Mouse (Mus musculus) midbrain, embryonic 13.5 days (tissue): ENCODE results near the gene B4galnt3. TPM values are rescaled to one million over a fixed set of nuclear protein-coding genes. Genes with fewer than 3 reads are reported as not detected.

Experiments used
- ATAC-seq: fragments of 200-750 bp; cut with Nextera tagmentation; 2 replicates; pipeline ENCODE4 v1.8.0; 2017; ENCODE audit warnings: mild to moderate bottlenecking, moderate TSS enrichment, moderate library complexity
- H3K27ac ChIP-seq: fragments of 300-500 bp; sonication (generic); 2 replicates; pipeline ENCODE4 v1.5.1; 2015; ENCODE audit warnings: inconsistent platforms, mild to moderate bottlenecking, moderate library complexity
- H3K27me3 ChIP-seq: fragments of 300-500 bp; sonication (generic); 2 replicates; pipeline ENCODE4 v1.6.1; 2015; ENCODE audit warnings: mild to moderate bottlenecking, inconsistent platforms
- H3K36me3 ChIP-seq: fragments of 300-500 bp; sonication (generic); 2 replicates; pipeline ENCODE4 v1.6.1; 2015; ENCODE audit warnings: mild to moderate bottlenecking, inconsistent platforms
- H3K4me1 ChIP-seq: fragments of 300-500 bp; sonication (generic); replicated peaks from 2 replicates; pipeline ENCODE4 v1.6.1; 2015; ENCODE audit warnings: inconsistent platforms
- H3K4me2 ChIP-seq: fragments of 300-500 bp; sonication (generic); replicated peaks from 2 replicates; pipeline ENCODE4 v1.6.1; 2015; ENCODE audit warnings: moderate library complexity, mild to moderate bottlenecking, inconsistent platforms
- H3K4me3 ChIP-seq: fragments of 300-500 bp; sonication (generic); replicated peaks from 2 replicates; pipeline ENCODE4 v1.5.1; 2015; ENCODE audit warnings: mild to moderate bottlenecking, inconsistent platforms
- H3K9ac ChIP-seq: fragments of 300-500 bp; sonication (generic); replicated peaks from 2 replicates; pipeline ENCODE4 v1.6.1; 2015; ENCODE audit warnings: mild to moderate bottlenecking, inconsistent platforms
- H3K9me3 ChIP-seq: fragments of 300-500 bp; sonication (generic); 2 replicates; pipeline ENCODE4 v1.6.1; 2016; ENCODE audit warnings: mild to moderate bottlenecking, inconsistent platforms
- WGBS: fragments of 180-500 bp; shearing (Covaris S2); methylation state at CpG from one replicate; pipeline ENCODE4 v1.1.7; 2015; 5-methylcytosine and 5-hydroxymethylcytosine counted together
- polyA plus RNA-seq: library from polyadenylated mRNA; unstranded; fragments of >200 nt; fragmentation: Nextera tagmentation; extraction: Ambion mirVana; gene quantifications from 2 replicates; pipeline ENCODE4 v1.2.1, GENCODE M21; 2015

The B4galnt3 gene
- polyA plus RNA-seq, 1 experiment from 2014 or later: 0.09 TPM

DNA sequence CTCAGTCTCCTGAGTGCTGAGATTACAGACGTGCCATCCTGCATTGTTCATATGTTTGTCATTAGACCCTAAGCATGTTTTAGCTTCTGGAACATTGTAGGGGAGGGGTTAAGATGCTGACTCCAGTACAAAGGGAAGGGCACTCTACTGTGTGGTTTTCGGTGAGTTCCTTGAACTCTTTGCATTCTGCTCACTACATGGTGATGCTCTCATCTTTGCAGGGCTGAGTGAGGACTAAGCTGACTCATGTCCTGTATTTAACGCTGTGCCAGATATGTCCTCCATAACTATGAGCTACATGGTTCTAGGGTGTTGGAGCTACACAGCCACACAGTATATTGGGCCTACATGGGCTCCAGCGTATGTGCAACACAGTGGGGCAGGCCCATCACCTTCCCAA, 104.0 kb downstream of the B4galnt3 start:
- Histone ChIP-seq H3K9ac (no peak overlapping the region), H3K27me3 (peaks cover 19% of the 10 kb centered on the region), H3K4me3 (no peak overlapping the region), H3K36me3 (no peaks in the 10 kb centered on the region), H3K4me2 (no peak overlapping the region), H3K27ac (no peak overlapping the region), H3K4me1 (peaks cover 21% of the 10 kb centered on the region), H3K9me3 (no peaks in the 10 kb centered on the region)
- ATAC-seq: no peak
- WGBS: 91% methylated on average over 4 of the region's 4 CpGs

DNA sequence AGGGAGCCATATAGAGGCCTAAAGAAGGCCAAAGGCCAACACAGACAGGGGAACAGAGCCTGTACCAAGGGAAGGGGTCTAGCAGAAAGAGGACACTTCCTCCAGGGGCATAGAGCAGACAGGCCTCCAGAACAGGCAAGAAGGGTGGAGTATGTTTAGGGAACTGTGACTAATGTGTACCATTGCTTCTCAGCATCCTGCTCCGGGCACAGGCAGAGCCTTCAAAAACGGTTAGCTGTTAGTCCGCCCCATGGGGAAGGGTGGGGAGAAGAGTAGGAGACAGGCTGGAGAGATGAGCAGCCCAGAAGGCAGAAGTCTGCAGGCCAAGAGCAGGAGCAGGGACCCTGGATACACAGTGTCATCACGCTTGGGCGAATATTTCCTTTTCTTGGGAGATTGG, 105.1 kb downstream of the B4galnt3 start:
- Histone ChIP-seq H3K4me2 (no peak overlapping the region), H3K36me3 (no peaks in the 10 kb centered on the region), H3K27ac (no peak overlapping the region), H3K9ac (no peak overlapping the region), H3K4me3 (no peak overlapping the region), H3K27me3 (peaks cover 14% of the 10 kb centered on the region), H3K4me1 (peaks cover 21% of the 10 kb centered on the region), H3K9me3 (no peaks in the 10 kb centered on the region)
- WGBS: 87% methylated on average over 5 of the region's 5 CpGs
- no peak for ATAC-seq

GRCm38 (mm10) chr6:120188376-120189235, 105.8 kb downstream of the B4galnt3 start:
- Histone ChIP-seq H3K27ac (no peak overlapping the region; the same call in 1 of the 2 replicates), H3K9me3 (no peaks in the 10 kb centered on the region), H3K4me2 (peak overlapping the region; percentile 35), H3K4me1 (peaks cover 21% of the 10 kb centered on the region), H3K4me3 (no peak overlapping the region), H3K27me3 (peaks cover 12% of the 10 kb centered on the region), H3K9ac (0 out of 2 replicates have a peak overlapping the region, but pooled peaks have one; percentile 17), H3K36me3 (no peaks in the 10 kb centered on the region)
- WGBS: 14% methylated on average over 24 of the region's 24 CpGs
- ATAC-seq: peak; percentile 53; the same call in 1 of the 2 replicates

GRCm38 (mm10) chr6:120187587-120188176, 106.7 kb downstream of the B4galnt3 start:
- H3K27ac ChIP-seq: no peak overlapping the region
- H3K4me3 ChIP-seq: no peak overlapping the region; the same call in 1 of the 2 replicates
- WGBS: 10% methylated on average over 18 of the region's 18 CpGs
- H3K9ac ChIP-seq: no peak overlapping the region
- H3K27me3 ChIP-seq: peaks cover 11% of the 10 kb centered on the region
- H3K4me2 ChIP-seq: peak overlapping the region; percentile 35
- H3K9me3 ChIP-seq: no peaks in the 10 kb centered on the region
- H3K36me3 ChIP-seq: no peaks in the 10 kb centered on the region
- H3K4me1 ChIP-seq: peaks cover 21% of the 10 kb centered on the region
- ATAC-seq: no peak

- H3K4me2 ChIP-seq: no peak overlapping the region
- no peak for ATAC-seq
- H3K9ac ChIP-seq: no peak overlapping the region
- H3K27me3 ChIP-seq: peaks cover 11% of the 10 kb centered on the region
- H3K9me3 ChIP-seq: no peaks in the 10 kb centered on the region
- WGBS: 73% methylated on average over 3 of the region's 3 CpGs
- H3K4me3 ChIP-seq: no peak overlapping the region
- no peaks in the 10 kb centered on the region for H3K36me3 ChIP-seq
- H3K27ac ChIP-seq: no peak overlapping the region
- H3K4me1 ChIP-seq: peaks cover 13% of the 10 kb centered on the region
Observed at GRCm38 (mm10) chr6:120186594-120186993, 107.8 kb downstream of the B4galnt3 start.

- H3K9ac ChIP-seq: no peak overlapping the region
- no peak overlapping the region for H3K27ac ChIP-seq
- no peaks in the 10 kb centered on the region for H3K36me3 ChIP-seq
- H3K4me3 ChIP-seq: no peak overlapping the region
- ATAC-seq: no peak
- H3K4me2 ChIP-seq: no peak overlapping the region
- WGBS: 48% methylated on average over 7 of the region's 7 CpGs
- peaks cover 13% of the 10 kb centered on the region for H3K4me1 ChIP-seq
- no peaks in the 10 kb centered on the region for H3K9me3 ChIP-seq
- peaks cover 11% of the 10 kb centered on the region for H3K27me3 ChIP-seq
Observed at GRCm38 (mm10) chr6:120185756-120186155, 108.6 kb downstream of the B4galnt3 start.

GRCm38 (mm10) chr6:120185012-120185730, 109.2 kb downstream of the B4galnt3 start:
- H3K4me3 ChIP-seq: no peak overlapping the region
- no peaks in the 10 kb centered on the region for H3K36me3 ChIP-seq
- H3K4me1 ChIP-seq: peaks cover 13% of the 10 kb centered on the region
- peaks cover 11% of the 10 kb centered on the region for H3K27me3 ChIP-seq
- 91% methylated on average over 12 of the region's 12 CpGs for WGBS
- no peaks in the 10 kb centered on the region for H3K9me3 ChIP-seq
- H3K27ac ChIP-seq: no peak overlapping the region
- no peak overlapping the region for H3K9ac ChIP-seq
- no peak for ATAC-seq
- no peak overlapping the region for H3K4me2 ChIP-seq

DNA sequence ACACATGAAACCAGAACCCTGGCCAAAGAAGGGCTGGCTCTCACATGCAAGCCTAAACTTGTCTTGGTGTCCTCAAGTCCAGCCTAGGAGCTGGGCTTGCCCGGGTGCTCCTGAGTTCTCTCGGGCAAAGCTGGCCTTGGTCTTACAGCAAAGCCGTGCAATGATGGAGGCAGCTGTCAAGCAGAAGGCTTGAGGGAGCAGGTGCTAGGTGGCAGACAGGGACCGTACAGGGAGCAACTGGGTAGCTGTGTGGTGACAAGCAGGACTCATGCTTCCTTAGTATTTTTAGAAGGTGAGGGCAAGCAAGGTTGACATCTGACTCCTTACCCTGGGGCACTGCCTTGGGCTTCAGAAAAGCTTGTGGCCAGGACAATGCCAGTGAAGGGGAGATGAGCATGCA, 110.6 kb downstream of the B4galnt3 start:
- Histone ChIP-seq H3K9ac (no peak overlapping the region), H3K4me1 (peaks cover 13% of the 10 kb centered on the region), H3K9me3 (no peaks in the 10 kb centered on the region), H3K27ac (no peak overlapping the region), H3K27me3 (peaks cover 11% of the 10 kb centered on the region), H3K4me2 (no peak overlapping the region), H3K4me3 (no peak overlapping the region), H3K36me3 (no peaks in the 10 kb centered on the region)
- 95% methylated on average over 4 of the region's 4 CpGs for WGBS
- ATAC-seq: no peak

GRCm38 (mm10) chr6:120182160-120182559, 112.2 kb downstream of the B4galnt3 start:
- H3K27ac ChIP-seq: no peak overlapping the region
- H3K27me3 ChIP-seq: peaks cover 7% of the 10 kb centered on the region; the same call in 1 of the 2 replicates
- no peak for ATAC-seq
- H3K4me1 ChIP-seq: no peaks in the 10 kb centered on the region
- no peak overlapping the region for H3K4me3 ChIP-seq
- no peaks in the 10 kb centered on the region for H3K9me3 ChIP-seq
- no peak overlapping the region for H3K4me2 ChIP-seq
- no peaks in the 10 kb centered on the region for H3K36me3 ChIP-seq
- no peak overlapping the region for H3K9ac ChIP-seq
- WGBS: 92% methylated on average over 5 of the region's 5 CpGs

- WGBS: 70% methylated on average over 4 of the region's 4 CpGs
- ATAC-seq: no peak
- no peak overlapping the region for H3K4me2 ChIP-seq
Observed at GRCm38 (mm10) chr6:120180492-120180891, 113.9 kb downstream of the B4galnt3 start.

GRCm38 (mm10) chr6:120179756-120180206, 114.6 kb downstream of the B4galnt3 start:
- Histone ChIP-seq H3K36me3 (no peaks in the 10 kb centered on the region), H3K4me2 (no peak overlapping the region), H3K9me3 (no peaks in the 10 kb centered on the region), H3K27me3 (no peaks in the 10 kb centered on the region), H3K4me1 (no peaks in the 10 kb centered on the region), H3K27ac (no peak overlapping the region), H3K4me3 (no peak overlapping the region), H3K9ac (no peak overlapping the region)
- 83% methylated on average over 8 of the region's 8 CpGs for WGBS
- ATAC-seq: no peak

More at GRCm38 (mm10) chr6:120180492-120180891, 113.9 kb downstream of the B4galnt3 start:
- no peak overlapping the region for H3K9ac ChIP-seq
- no peaks in the 10 kb centered on the region for H3K36me3 ChIP-seq
- no peaks in the 10 kb centered on the region for H3K4me1 ChIP-seq
- no peak overlapping the region for H3K4me3 ChIP-seq
- no peak overlapping the region for H3K27ac ChIP-seq
- no peaks in the 10 kb centered on the region for H3K9me3 ChIP-seq
- no peaks in the 10 kb centered on the region for H3K27me3 ChIP-seq
